Mouse (Mus musculus): ENCODE measurements around the gene Dph1. TPM values are rescaled to one million over a fixed set of nuclear protein-coding genes. Genes with fewer than 3 reads are reported as not detected.

Gene Dph1
- polyA plus RNA-seq, 1 experiment: 3.5 TPM

DNA sequence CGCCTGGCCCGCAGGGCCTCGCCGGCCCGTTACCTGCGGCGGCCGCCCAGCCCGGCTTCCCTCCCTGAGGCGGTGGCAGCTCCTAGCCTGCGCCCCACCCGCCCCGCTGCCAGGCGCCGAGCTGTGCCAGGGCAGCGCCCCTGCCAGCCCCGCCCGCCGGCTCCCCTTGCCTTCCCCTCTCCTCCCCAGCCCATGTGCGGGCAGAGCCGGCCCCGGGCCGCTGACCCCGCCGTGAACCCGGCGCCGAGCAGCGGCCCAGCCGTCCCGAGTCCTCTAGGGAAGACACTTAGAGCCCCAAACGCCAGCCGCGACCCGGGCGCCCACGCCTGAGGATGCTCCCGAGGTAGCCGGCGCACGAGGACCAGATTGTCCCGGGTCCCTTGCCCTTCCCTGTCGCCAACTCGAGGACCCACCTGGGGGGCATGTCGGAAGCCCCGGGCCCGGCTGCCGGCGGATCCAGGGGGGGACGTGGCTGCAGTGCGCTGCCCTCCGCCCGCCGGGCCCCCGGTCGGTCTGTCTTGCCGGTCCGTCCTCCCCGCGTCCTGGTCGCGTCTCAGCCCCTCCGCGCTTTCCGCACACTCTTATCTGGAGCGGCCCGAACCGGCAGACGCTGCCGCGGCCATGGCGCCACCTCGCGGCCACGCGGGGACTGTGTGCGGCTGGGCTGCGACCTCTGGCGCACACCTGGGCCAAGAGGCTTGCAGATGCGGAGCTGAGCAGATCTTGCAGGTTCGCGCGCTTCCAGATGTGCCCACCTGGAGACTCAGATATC, 22.3 kb downstream of the Dph1 start:
- H3K27ac ChIP-seq (ENCODE audit: control insufficient read depth, insufficient read depth, low read depth, low read length, poor library complexity): peak overlapping the region; percentile 24; the same call in 1 of the 2 replicates
- under 1% methylated on average over 80 of the region's 83 CpGs for WGBS
- H3K4me1 ChIP-seq (ENCODE audit: control insufficient read depth, insufficient read depth, low read length): peaks cover 7% of the 10 kb centered on the region
- peak overlapping the region; percentile 28 for H3K4me3 ChIP-seq (replicated peaks; ENCODE audit: control insufficient read depth, low read depth, low read length)
- TF ChIP-seq POLR2A (IDR thresholded peaks at IDR 0.05; ENCODE audit: borderline replicate concordance, control insufficient read depth, low read depth, low read length): no peak
- TF ChIP-seq CTCF (IDR thresholded peaks at IDR 0.05; ENCODE audit: control insufficient read depth, insufficient read depth, low read length): peak; percentile 87

DNA sequence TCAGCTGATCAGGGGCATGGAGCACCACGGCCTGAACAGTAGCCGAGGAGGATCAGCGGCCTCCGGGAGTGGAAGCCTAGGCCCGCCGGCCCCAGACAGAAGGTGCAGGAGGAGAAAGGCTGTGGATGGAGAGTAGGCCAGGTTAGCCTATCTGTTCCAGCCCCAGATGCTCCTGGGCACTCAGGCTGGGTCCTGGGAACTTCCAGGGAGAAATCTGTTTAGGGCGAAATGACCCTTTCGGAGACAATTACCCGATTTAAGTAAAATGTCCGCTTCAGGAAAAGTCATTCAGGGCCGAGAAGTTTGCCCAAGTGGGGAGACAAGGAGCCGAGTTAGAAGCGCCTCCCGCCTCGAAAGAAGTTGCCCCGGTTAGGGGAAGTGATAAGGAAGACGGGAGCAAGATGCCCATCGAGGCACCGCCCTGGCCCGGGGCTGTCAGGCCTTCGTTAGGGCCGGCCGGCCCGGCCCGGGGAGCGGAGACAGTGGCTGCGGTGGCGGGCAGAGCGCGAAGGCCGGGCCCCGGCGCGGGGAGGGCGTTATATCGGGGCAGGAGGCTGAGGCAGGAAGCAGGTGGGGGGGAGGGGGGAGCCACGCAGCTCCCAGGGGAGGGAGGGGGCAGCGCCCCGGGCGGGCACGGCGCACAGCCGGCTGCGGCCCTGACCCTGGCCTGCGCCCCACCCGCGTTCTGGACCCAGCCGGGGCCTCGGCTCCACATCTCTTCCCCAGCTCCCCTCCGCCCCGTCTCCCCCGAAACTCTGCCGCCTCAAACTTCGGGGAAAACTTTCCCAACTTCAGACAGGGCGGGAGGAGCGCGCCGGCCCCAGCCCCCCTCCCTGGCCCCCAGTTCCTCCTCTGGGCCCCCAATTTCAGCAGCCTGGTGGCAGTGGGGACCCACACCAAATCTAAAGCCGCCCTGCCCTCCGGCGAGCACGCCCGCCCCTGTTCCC, 23.1 kb downstream of the Dph1 start:
- WGBS: 6% methylated on average over 60 of the region's 63 CpGs
- Histone ChIP-seq H3K4me1 (ENCODE audit: control insufficient read depth, insufficient read depth, low read length) (peaks cover 9% of the 10 kb centered on the region), H3K27ac (ENCODE audit: control insufficient read depth, insufficient read depth, low read depth, low read length, poor library complexity) (no peak overlapping the region), H3K4me3 (replicated peaks; ENCODE audit: control insufficient read depth, low read depth, low read length) (no peak overlapping the region)
- no peak for TF ChIP-seq CTCF (IDR thresholded peaks at IDR 0.05; ENCODE audit: control insufficient read depth, insufficient read depth, low read length)

DNA sequence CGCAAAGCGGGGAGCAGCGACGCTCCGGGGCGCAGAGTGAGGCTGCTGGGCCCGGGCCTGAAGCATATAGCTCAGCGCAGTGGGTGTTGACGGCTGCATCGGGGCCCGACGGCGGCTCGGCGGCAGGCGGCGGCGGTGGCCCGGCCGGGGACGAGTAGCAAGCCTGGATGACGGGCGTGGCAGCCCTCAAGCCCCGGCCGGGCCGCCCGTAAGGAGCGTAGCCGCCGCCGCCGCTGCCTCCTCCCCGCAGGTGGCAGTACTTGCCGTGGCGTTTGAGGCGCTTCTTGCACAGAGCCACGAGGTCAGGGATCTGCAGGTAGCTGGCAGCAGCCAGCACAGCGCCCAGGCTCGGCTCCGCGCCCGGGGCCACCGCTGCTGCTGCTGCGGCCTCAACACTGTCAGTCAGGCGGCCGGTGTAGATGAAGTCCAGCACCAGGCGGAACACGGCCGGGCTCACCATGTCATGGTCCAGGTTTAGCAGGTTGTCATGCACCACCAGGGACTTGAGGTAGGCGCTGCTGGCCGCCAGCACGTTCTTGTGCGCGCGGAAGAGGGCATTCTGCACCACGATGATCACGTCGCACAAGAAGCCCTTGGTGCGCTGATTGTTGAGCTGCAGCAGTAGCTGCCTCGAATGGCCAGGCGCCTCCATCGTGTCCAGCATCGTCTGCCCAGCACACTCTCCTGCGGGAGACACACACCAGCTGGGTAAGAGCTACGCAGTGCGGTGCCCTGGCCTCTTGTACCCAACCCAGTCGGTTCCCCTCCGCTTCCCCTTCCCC, 24.0 kb downstream of the Dph1 start:
- WGBS: 3% methylated on average over 67 of the region's 68 CpGs

DNA sequence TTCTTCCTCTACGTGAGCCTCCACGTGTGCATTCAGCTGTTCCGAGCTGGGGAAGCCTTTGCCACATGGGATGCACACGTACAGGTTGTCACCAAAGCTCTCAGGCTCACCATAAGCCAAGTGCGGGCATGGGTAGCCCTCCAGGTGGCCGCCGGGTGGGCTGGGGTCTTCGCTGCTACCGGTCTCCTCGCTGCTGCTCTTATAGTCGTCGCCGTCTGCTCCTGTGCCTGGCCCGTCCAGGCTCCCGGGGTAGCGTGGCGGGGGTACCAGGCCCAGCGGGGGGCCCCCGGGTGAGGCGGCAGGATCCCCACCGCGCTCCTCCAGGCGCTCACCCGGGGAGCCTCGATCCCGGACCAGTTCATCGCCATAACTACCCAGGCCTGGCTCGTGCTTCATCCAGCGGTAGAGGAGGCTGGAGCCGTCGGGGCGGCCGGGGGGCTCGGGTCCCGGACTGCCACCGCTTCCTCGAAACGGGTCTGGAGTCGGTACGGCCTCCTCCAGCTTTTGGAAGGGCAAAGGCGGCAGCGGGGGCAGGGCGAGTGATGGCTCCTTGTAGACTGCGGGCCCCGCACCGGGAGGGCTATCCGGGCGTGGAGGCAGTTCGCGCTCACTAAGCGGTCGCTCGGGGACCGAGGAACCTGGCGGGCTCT, 24.7 kb downstream of the Dph1 start:
- no peak overlapping the region for H3K4me3 ChIP-seq (replicated peaks; ENCODE audit: control insufficient read depth, low read depth, low read length)
- no peak for TF ChIP-seq POLR2A (IDR thresholded peaks at IDR 0.05; ENCODE audit: borderline replicate concordance, control insufficient read depth, low read depth, low read length)
- no peak for TF ChIP-seq CTCF (IDR thresholded peaks at IDR 0.05; ENCODE audit: control insufficient read depth, insufficient read depth, low read length)
- 11% methylated on average over 55 of the region's 55 CpGs for WGBS
- H3K4me1 ChIP-seq (ENCODE audit: control insufficient read depth, insufficient read depth, low read length): peaks cover 9% of the 10 kb centered on the region
- no peak overlapping the region for H3K27ac ChIP-seq (ENCODE audit: control insufficient read depth, insufficient read depth, low read depth, low read length, poor library complexity)

More for the DNA sequence above, 24.0 kb downstream of the Dph1 start:
- no peak overlapping the region for H3K27ac ChIP-seq (ENCODE audit: control insufficient read depth, insufficient read depth, low read depth, low read length, poor library complexity)
- no peak for TF ChIP-seq CTCF (IDR thresholded peaks at IDR 0.05; ENCODE audit: control insufficient read depth, insufficient read depth, low read length)
- no peak; the same call in 1 of the 2 replicates for TF ChIP-seq POLR2A (IDR thresholded peaks at IDR 0.05; ENCODE audit: borderline replicate concordance, control insufficient read depth, low read depth, low read length)
- no peak overlapping the region for H3K4me3 ChIP-seq (replicated peaks; ENCODE audit: control insufficient read depth, low read depth, low read length)
- H3K4me1 ChIP-seq (ENCODE audit: control insufficient read depth, insufficient read depth, low read length): peaks cover 9% of the 10 kb centered on the region

DNA sequence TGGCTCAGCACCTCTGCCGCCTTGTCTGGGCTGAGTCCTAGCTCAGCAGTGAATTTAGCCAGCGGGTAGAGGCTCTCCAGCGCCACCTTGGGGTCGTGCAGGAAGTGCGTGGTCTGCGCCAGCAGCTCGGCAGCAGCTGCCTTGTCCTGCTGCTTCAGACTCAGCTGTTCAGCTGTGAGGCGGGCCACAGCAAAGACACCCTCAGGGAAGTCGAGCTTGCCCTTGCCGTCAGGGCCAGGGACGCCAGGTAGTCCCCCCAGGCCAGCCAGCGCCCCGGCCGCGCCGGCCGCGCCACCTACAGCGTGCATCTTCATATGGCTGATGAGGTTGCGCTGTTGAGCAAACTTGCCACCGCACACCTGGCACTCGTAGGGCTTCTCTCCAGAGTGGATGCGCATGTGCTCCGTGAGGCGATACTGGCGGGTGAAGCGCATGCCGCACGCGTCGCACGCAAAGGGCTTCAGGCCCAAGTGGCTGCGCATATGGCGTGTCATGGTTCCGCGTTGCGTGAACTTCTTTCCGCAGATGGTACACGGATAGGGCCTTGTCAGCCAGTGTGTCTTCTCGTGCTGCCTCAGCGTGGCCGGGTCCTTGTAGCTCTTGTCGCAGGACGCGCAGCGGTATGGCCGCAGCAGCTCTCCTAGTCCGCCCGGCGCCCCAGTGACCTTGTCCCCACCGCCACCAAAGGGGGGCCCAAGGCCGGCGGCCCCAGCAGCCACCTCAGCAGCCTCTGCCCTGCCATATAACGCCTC, 25.4 kb downstream of the Dph1 start:
- Histone ChIP-seq H3K4me3 (replicated peaks; ENCODE audit: control insufficient read depth, low read depth, low read length) (peak overlapping the region; percentile 48), H3K27ac (ENCODE audit: control insufficient read depth, insufficient read depth, low read depth, low read length, poor library complexity) (peak overlapping the region; percentile 29; the same call in 1 of the 2 replicates), H3K4me1 (ENCODE audit: control insufficient read depth, insufficient read depth, low read length) (peaks cover 9% of the 10 kb centered on the region)
- TF ChIP-seq POLR2A (IDR thresholded peaks at IDR 0.05; ENCODE audit: borderline replicate concordance, control insufficient read depth, low read depth, low read length) (peak; percentile 46; the same call in 1 of the 2 replicates), CTCF (IDR thresholded peaks at IDR 0.05; ENCODE audit: control insufficient read depth, insufficient read depth, low read length) (peak; percentile 93)
- WGBS: 9% methylated on average over 54 of the region's 54 CpGs

DNA sequence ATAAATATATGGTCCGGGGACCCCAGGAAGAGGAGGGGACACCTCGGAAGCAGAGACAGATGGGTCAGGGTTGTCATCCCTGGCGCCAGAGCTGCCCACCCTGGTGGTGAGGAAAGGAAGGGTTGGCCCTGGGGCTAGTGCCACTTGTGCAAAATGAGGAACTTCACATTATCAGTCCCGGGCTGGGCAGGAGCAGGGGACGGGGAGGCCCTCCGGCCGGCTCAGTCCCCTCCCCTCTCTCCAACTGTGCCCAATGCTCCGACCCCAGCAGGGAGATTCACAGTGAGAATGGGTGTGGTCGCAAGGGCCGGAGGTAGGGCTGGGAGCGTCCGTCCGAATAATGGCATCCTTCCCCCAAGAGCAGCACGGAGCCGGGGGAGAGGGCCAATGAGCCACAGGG, 26.3 kb downstream of the Dph1 start:
- 6% methylated on average over 15 of the region's 15 CpGs for WGBS
- TF ChIP-seq POLR2A (IDR thresholded peaks at IDR 0.05; ENCODE audit: borderline replicate concordance, control insufficient read depth, low read depth, low read length) (peak; percentile 11; the same call in 1 of the 2 replicates), CTCF (IDR thresholded peaks at IDR 0.05; ENCODE audit: control insufficient read depth, insufficient read depth, low read length) (peak; percentile 12; the same call in 1 of the 2 replicates)
- Histone ChIP-seq H3K4me3 (replicated peaks; ENCODE audit: control insufficient read depth, low read depth, low read length) (peak overlapping the region; percentile 55), H3K4me1 (ENCODE audit: control insufficient read depth, insufficient read depth, low read length) (peaks cover 8% of the 10 kb centered on the region), H3K27ac (ENCODE audit: control insufficient read depth, insufficient read depth, low read depth, low read length, poor library complexity) (peak overlapping the region; percentile 45; the same call in 1 of the 2 replicates)

DNA sequence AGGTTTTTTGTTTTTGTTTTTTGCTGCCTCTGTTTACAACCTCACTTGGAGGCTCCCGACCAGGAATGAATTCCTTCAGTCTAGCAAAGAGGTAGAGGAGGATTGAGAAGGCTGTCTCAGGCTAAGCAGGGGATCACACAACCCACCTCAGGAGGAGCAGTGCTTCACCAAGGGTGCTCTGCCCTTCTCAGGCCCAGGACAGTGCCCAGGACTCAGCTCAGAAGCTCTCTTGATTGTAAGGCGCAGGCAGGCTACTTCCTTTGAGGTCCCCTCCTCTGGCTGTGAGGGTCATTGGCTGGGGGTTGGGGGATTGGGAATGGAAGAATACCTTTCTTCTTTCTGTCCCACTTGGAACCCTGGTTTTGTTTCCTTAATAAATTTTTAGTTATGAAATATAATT, 27.0 kb downstream of the Dph1 start:
- no peak overlapping the region for H3K27ac ChIP-seq (ENCODE audit: control insufficient read depth, insufficient read depth, low read depth, low read length, poor library complexity)
- no peak overlapping the region for H3K4me3 ChIP-seq (replicated peaks; ENCODE audit: control insufficient read depth, low read depth, low read length)
- WGBS: 93% methylated on average over 2 of the region's 2 CpGs
- peaks cover 8% of the 10 kb centered on the region for H3K4me1 ChIP-seq (ENCODE audit: control insufficient read depth, insufficient read depth, low read length)
- no peak for TF ChIP-seq POLR2A (IDR thresholded peaks at IDR 0.05; ENCODE audit: borderline replicate concordance, control insufficient read depth, low read depth, low read length)
- no peak for TF ChIP-seq CTCF (IDR thresholded peaks at IDR 0.05; ENCODE audit: control insufficient read depth, insufficient read depth, low read length)
